Mouse (Mus musculus) CD4-positive naive resting alpha-beta T cell, adult 76 days (primary cell): ENCODE data around the gene Stk39. TPM values are rescaled to one million over a fixed set of nuclear protein-coding genes. Genes with fewer than 3 reads are reported as not detected.

Experiments used
- total RNA-seq: library from RNA; stranded (reverse); gene quantifications from one replicate; pipeline ENCODE4 v1.2.4, GENCODE M21; 2023

The Stk39 gene
- 44.2 TPM for total RNA-seq

GRCm38 (mm10) chr2:68471759-68472550 is at the start of gene Stk39:
TSS of gene Stk39 (minus strand) at chr2:68472268.

Other genes starting within 250 kb of the Stk39 start
- gene 4933409G03Rik, start 110.1 kb upstream of the Stk39 start, total RNA-seq: not detected
- not detected for gene 4932414N04Rik, start 184.2 kb upstream of the Stk39 start, total RNA-seq